Mouse (Mus musculus): ENCODE data around the gene Camkk1.

Gene Camkk1

DNA sequence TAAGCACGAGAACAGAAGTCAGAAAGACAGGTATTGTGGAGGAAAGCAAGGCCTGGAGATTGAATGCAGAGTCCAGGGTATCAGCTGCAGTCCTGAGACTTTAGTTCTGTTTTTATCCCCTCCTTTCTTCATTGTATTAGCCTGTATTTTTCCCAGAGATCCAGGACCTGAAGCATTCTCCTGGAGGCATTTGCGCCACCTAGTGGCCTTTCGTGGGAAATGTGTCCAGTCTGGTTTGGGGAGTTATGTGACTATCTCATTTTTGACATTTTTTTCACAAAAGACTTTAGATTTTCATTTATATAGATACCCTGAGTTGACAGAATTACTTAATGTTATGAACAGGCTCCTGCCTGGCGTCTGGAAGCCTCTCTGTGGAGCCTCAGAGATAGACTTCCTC, 30.5 kb downstream of the Camkk1 start:
- DNase-seq (ENCODE audit: low read depth, low spot score) = no peak

GRCm38 (mm10) chr11:73052795-73053194, 34.0 kb downstream of the Camkk1 start:
- DNase-seq (ENCODE audit: low read depth, low spot score) = no peak

GRCm38 (mm10) chr11:73057701-73058100, 38.9 kb downstream of the Camkk1 start:
- DNase-seq (ENCODE audit: low read depth, low spot score) = no peak

- DNase-seq (ENCODE audit: low read depth, low spot score) = no peak
Observed at GRCm38 (mm10) chr11:73059630-73060029, 40.8 kb downstream of the Camkk1 start.

GRCm38 (mm10) chr11:73061413-73061812, 42.6 kb downstream of the Camkk1 start:
- no peak for DNase-seq (ENCODE audit: low read depth, low spot score)

DNA sequence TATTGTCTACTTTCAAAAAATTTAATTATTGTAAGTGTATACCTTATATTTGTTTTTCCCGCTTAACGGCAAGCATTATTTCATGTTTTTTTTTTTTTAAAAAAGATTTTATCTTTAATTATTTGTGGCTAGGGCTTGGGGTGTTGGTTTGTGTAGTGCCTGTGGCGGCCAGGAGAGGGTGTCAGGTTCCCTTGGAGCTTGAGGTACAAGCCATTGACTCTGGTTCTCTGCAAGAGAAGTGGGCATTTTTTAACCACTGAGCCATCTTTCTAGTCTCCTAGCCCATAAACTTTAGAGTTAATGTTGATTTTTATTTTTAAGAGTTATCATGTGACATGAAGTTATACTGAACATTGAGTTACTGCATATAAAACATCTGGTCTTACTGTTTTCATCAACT, 53.0 kb downstream of the Camkk1 start:
- DNase-seq (ENCODE audit: low read depth, low spot score) = no peak

GRCm38 (mm10) chr11:73076295-73076694, 57.5 kb downstream of the Camkk1 start:
- DNase-seq (ENCODE audit: low read depth, low spot score) = no peak

DNA sequence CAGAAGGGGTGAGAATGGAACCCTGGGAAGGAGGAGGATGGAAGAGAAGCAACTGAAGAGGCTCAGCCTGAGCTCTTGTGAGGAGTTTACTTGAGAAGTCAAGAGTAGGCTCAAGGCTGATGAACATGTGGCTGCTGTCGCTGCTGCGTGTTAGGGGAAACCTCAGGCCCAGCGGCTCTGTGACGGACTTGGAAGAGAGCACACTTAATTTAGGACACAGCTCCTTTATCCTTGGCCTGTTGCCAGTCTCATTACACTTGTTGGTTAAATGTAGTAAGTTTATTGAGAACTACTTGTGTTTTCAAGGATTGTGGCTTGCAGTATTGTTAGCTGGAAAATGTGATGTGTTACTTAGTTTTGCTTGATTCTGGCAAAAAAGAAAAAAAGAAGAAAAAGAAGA, 57.9 kb downstream of the Camkk1 start:
- no peak for DNase-seq (ENCODE audit: low read depth, low spot score)

GRCm38 (mm10) chr11:73077211-73077720, 58.5 kb downstream of the Camkk1 start:
- DNase-seq (ENCODE audit: low read depth, low spot score) = no peak

GRCm38 (mm10) chr11:73078615-73079014, 59.8 kb downstream of the Camkk1 start:
- DNase-seq (ENCODE audit: low read depth, low spot score) = no peak

DNA sequence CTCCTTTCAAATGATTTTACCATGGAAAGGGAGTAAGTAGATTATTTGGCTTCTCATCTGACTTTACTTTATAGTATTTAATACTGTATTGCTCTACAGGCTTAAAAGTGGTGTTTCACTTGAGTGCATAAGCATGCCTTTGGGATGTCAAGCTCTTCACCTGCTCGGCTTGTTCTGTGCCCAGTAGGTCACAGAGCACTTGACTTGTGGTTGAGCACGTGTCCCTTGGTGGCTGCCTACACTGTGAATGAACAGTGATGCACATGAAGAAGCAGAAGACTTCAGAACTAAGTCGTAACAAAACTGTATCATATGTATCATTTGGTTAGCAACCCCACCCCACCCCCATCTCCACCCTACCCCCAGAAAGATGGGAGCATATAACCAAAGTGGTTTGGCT, 61.5 kb downstream of the Camkk1 start:
- DNase-seq (ENCODE audit: low read depth, low spot score) = no peak

DNA sequence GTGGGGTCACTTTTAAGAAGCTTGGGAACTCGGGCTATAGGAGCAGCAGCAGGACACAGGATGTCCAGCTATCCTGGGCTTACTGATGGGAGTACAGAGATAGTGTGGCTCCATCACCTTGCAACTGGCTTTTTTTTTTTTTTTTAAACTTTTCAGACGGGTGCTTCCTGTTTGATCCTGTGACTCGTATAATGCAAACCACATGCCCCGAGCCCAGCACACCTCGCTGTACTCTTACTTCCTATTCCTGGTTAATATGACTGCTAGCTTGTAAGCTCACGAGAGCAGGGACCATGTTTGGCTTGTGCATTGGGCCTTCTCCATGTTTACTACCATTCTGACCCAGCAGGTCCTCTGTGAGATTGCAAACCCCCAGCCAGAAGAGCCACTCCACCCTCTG, 65.5 kb downstream of the Camkk1 start:
- no peak for DNase-seq (ENCODE audit: low read depth, low spot score)

- no peak for DNase-seq (ENCODE audit: low read depth, low spot score)
Observed at GRCm38 (mm10) chr11:73084804-73085231, 66.0 kb downstream of the Camkk1 start.

GRCm38 (mm10) chr11:73085391-73085790, 66.6 kb downstream of the Camkk1 start:
- DNase-seq (ENCODE audit: low read depth, low spot score) = no peak

DNA sequence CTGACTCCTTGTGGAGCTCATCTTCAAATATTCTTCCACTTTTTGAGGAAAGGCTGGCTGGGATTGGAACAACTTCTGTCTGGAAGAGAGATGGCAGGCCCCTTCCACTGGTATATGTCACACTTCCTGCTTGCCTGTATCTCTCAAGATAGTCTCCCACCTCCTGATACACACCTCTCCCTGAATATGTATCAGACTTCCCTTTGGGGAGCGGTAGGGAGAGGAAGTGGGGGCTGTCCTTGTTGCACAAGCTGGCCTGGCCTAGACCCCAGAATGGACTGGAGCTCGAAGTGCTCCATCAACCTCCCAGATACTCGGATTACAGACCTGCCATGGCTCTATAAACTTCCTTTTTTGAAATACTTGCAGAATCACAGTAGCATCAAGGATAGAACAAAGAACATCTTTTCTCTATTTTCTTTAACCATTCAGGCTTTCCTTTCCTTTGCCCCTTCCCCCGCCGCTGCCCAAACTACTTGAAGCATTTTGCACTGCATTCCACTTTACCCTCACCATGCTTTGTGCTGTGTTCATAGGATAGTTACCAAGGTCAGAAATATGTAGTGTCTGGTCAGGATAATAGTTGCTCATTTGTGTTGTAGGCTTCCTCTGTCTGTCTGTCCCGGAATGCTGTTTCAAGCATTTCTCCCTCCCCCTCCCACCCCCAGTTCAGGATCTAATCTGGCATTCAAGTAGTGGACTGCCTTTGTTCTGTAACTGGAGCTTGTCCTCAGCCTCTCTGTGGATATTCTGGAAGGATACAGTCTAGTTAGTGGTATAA, 69.1 kb downstream of the Camkk1 start:
- no peak for DNase-seq (ENCODE audit: low read depth, low spot score)

DNA sequence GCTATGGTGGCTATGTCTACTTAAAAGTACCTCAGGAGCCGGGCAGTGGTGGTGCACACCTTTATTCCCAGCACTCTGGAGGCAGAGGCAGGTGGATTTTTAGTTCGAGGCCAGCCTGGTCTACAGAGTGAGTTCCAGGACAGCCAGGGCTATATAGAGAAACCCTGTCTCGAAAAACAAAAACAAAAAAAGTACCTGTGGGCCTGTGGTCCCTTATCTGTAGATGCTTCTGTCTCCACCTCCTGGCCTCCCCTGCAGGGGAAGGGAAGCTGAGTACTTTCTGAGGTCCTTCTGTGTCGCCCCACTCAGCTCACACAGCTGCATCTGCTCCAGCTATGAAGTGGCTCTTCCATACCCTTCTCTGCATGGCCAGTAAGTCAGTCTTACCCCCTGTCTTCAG, 71.5 kb downstream of the Camkk1 start, which contains the start of gene Itgae:
TSS of gene Itgae (plus strand) at position 301 of the 400 bp plus-strand sequence.
- no peak for DNase-seq (ENCODE audit: low read depth, low spot score)

GRCm38 (mm10) chr11:73090826-73091225, 72.0 kb downstream of the Camkk1 start:
- DNase-seq (ENCODE audit: low read depth, low spot score) = no peak
